Mouse (Mus musculus) olfactory bulb, adult 2 months (tissue): ENCODE measurements at regions not wholly inside any gene's neighbourhood (a gene's known extent, or its start where the extent isn't known, plus 50 kb on each side); places are given as distances from the start of the nearest gene placed in this dataset.

Experiments used
- H3K27ac ChIP-seq: fragments of 200-500 bp; 2 replicates; pipeline ENCODE4 v1.5.1; 2012; ENCODE audit warnings: low read depth, low read length; ENCODE audit not compliant: insufficient read depth
- H3K4me1 ChIP-seq: fragments of 200-500 bp; 2 replicates; pipeline ENCODE4 v1.6.1; 2012; ENCODE audit warnings: low read length; ENCODE audit not compliant: control insufficient read depth, insufficient read depth
- H3K4me3 ChIP-seq: fragments of 200-500 bp; 2 replicates; pipeline ENCODE4 v1.5.1; 2012; ENCODE audit warnings: mild to moderate bottlenecking, low read depth, low read length, moderate library complexity; ENCODE audit not compliant: insufficient read depth
- CTCF ChIP-seq: fragments of 200-500 bp; IDR thresholded peaks from 2 replicates; pipeline ENCODE4 v1.5.1; 2012; ENCODE audit warnings: low read depth, mild to moderate bottlenecking, low read length, moderate library complexity; ENCODE audit not compliant: insufficient read depth
- POLR2A ChIP-seq: fragments of 200-500 bp; IDR thresholded peaks from 2 replicates; pipeline ENCODE4 v1.6.1; 2012; ENCODE audit warnings: mild to moderate bottlenecking, low read depth, low read length, moderate library complexity; ENCODE audit not compliant: insufficient read depth
- WGBS: fragments of 180-500 bp; shearing (Covaris S2); methylation state at CpG from one replicate; pipeline ENCODE4 v1.1.7; 2018; 5-methylcytosine and 5-hydroxymethylcytosine counted together

GRCm38 (mm10) chr14:36155757-36156156 is 61.0 kb downstream of the 4930474N05Rik start:
- Histone ChIP-seq H3K27ac (no peak overlapping the region), H3K4me1 (no peaks in the 10 kb centered on the region), H3K4me3 (no peak overlapping the region)
- TF ChIP-seq CTCF (no peak), POLR2A (no peak)

- no peaks in the 10 kb centered on the region for H3K4me1 ChIP-seq
- TF ChIP-seq POLR2A (no peak), CTCF (no peak)
- no peak overlapping the region for H3K27ac ChIP-seq
- no peak overlapping the region for H3K4me3 ChIP-seq
- WGBS = 94% methylated on average over 2 of the region's 2 CpGs
Observed at GRCm38 (mm10) chr14:36156175-36156574, 61.5 kb downstream of the 4930474N05Rik start.

- no peak overlapping the region for H3K4me3 ChIP-seq
- TF ChIP-seq POLR2A (no peak), CTCF (no peak)
- H3K4me1 ChIP-seq = no peaks in the 10 kb centered on the region
- H3K27ac ChIP-seq = no peak overlapping the region
- 15% methylated on average over 1 of the region's 1 CpGs for whole genome bisulfite sequencing
Observed at GRCm38 (mm10) chr14:36183701-36184100, 89.0 kb downstream of the 4930474N05Rik start.

GRCm38 (mm10) chr14:36196517-36196916 is 101.8 kb downstream of the 4930474N05Rik start:
- no peak for TF ChIP-seq POLR2A
- TF ChIP-seq CTCF = no peak
- H3K4me3 ChIP-seq = no peak overlapping the region
- no peak overlapping the region for H3K27ac ChIP-seq
- H3K4me1 ChIP-seq = no peaks in the 10 kb centered on the region
- WGBS = 80% methylated on average over 3 of the region's 3 CpGs

- no peaks in the 10 kb centered on the region for H3K4me1 ChIP-seq
- 94% methylated on average over 5 of the region's 5 CpGs for WGBS
- H3K27ac ChIP-seq = no peak overlapping the region
- H3K4me3 ChIP-seq = no peak overlapping the region
- TF ChIP-seq CTCF (no peak), POLR2A (no peak)
Observed at GRCm38 (mm10) chr14:36198396-36198795, 103.7 kb downstream of the 4930474N05Rik start.

- Histone ChIP-seq H3K4me1 (no peaks in the 10 kb centered on the region), H3K27ac (no peak overlapping the region), H3K4me3 (no peak overlapping the region)
- TF ChIP-seq POLR2A (no peak), CTCF (no peak)
- WGBS = 76% methylated on average over 1 of the region's 1 CpGs
Observed at GRCm38 (mm10) chr14:36203855-36204254, 109.1 kb downstream of the 4930474N05Rik start.

GRCm38 (mm10) chr14:36212830-36213229 is 118.1 kb downstream of the 4930474N05Rik start:
- Histone ChIP-seq H3K4me1 (no peaks in the 10 kb centered on the region), H3K27ac (no peak overlapping the region), H3K4me3 (no peak overlapping the region)
- TF ChIP-seq POLR2A = no peak
- peak; percentile 34; the same call in 1 of the 2 replicates for TF ChIP-seq CTCF
- WGBS = 39% methylated on average over 4 of the region's 4 CpGs

GRCm38 (mm10) chr14:36245849-36246248 is 151.1 kb downstream of the 4930474N05Rik start:
- Histone ChIP-seq H3K4me3 (no peak overlapping the region), H3K27ac (no peak overlapping the region), H3K4me1 (no peaks in the 10 kb centered on the region)
- TF ChIP-seq CTCF = no peak
- no peak for TF ChIP-seq POLR2A

GRCm38 (mm10) chr14:36262126-36262525 is 167.4 kb downstream of the 4930474N05Rik start:
- Histone ChIP-seq H3K4me1 (no peaks in the 10 kb centered on the region), H3K4me3 (no peak overlapping the region), H3K27ac (no peak overlapping the region)
- no peak for TF ChIP-seq CTCF
- TF ChIP-seq POLR2A = no peak
- 71% methylated on average over 2 of the region's 2 CpGs for WGBS

- Histone ChIP-seq H3K4me3 (no peak overlapping the region), H3K27ac (no peak overlapping the region), H3K4me1 (no peaks in the 10 kb centered on the region)
- no peak for TF ChIP-seq POLR2A
- no peak for TF ChIP-seq CTCF
- WGBS = 98% methylated on average over 1 of the region's 1 CpGs
Observed at GRCm38 (mm10) chr14:36283825-36284414, 189.2 kb downstream of the 4930474N05Rik start.
